Mouse (Mus musculus) G1E-ER4 (cell line): ENCODE results near the gene Rfk. TPM values are rescaled to one million over a fixed set of nuclear protein-coding genes. Genes with fewer than 3 reads are reported as not detected.

Experiments
- GATA1 ChIP-seq: IDR thresholded peaks from one replicate; pipeline ENCODE4 v1.8.0; 2012; ENCODE audit warnings: low read length, inconsistent platforms
- polyA plus RNA-seq: library from polyadenylated mRNA; stranded (reverse); fragments of >175 nt; gene quantifications from 2 replicates; pipeline ENCODE4 v1.2.3, GENCODE M21; 2012

Gene Rfk
- polyA plus RNA-seq, 1 experiment = 36.0 TPM

DNA sequence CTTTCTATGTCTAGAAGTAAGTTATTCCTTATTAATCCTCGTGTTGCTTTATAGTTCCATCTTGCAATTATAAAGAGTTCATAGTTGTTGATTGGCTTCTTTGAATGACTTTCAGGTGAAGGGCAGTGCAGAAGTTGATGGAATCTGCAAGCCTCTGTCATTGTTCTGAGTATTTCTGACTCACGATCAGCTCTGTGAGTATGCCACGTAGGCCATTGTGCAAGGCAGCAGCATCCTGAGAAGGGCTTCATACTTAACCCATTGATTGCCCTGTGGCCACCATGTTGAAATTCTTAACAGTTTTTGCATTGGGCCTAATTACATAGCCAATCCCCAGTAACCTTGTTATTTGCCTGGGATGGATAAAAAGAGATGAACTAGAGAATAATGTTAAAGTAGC, 15.5 kb downstream of the Rfk start:
- TF ChIP-seq GATA1 = no peak

DNA sequence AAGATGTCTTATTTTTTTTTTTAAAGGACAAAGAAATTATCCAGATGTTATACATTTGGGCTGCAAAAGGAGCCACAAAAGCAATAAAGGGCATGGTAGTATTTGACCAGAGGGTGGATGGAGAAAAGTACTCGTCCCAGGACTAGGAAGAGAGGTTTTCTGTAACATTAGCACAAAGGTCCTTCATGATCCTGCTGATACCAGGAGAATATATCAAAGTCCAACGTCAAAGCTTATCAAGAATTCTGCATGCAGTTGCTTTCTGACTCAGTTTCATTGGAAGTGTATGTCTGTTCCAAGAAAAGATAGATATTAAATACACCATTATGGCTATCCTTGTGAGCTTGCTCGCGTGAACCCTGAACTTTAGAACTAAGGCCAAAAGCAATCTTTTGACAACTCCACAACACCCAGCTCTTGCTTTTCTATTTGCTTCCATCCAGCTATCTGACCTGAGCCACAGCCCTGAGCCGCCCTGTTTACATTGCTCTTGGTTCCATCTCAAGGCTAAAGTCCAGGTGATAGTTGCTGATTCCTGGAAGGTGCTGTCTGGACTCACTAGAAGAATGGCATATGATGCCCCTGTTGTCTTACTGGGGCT, 16.7 kb downstream of the Rfk start:
- TF ChIP-seq GATA1 = no peak

DNA sequence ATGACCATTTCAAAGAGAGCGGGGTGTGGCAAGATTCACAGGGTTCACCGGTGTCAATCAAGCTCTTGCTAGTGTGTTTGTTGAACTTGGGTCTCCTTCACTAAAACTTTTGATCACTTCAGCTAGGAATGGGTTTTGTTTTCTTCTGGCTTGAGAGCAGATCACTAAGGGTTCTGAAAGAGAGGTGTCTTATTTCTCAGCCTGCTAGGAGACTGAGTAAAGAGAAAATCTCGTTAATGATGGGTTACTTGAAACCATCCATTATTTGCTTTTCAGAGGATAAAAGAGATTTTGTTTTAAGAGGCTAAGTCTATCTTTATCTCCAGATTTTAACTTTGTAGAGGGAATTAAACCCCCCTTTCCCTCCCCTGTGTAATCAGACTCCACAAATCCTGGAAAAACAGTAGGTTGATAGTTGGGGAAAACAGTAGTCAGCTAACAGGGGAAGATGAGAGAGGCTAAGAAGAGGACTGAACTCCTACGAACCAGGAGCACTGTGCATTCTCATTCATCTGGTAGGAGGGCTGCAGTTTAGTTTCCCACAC, 19.1 kb downstream of the Rfk start:
- TF ChIP-seq GATA1 = no peak

DNA sequence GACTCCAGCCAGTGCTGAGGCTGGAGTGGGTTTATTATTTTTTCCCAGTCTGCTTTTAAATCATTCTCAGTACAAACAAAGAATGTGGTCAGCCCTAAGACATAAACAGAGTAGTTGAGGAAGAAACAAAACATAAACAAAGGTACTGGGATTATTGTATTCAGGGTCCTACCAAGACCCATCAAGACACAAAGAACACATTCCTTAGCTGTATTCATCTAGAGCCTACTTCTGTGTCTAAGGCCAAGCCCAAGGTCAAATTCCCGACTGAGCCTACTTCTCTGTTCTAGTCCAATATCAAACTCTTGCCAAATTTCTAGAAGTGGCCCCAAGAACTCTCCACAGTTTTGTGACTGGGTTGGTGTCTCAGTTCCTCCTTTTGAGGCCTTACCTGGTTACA, 24.0 kb downstream of the Rfk start:
- no peak for TF ChIP-seq GATA1

DNA sequence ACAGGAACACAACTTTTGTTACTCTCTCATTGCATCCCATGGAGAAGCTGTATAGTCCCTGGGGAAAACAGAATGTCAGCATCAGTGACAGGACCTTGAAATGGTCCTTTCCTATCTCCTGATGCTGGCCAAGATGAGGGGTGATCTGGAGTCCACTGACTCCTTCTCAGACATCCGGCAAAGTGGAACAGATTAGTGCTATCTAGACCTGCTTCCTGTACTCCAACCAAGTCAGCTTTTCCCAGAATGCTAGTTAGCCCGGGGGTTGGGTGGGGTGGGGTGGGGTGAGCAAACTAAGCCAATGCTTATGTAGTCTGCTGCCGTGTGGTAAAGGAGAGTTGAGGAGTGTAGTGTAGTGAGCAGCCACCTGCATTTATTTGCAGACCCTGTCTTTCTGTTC, 29.5 kb downstream of the Rfk start:
- TF ChIP-seq GATA1 = no peak

DNA sequence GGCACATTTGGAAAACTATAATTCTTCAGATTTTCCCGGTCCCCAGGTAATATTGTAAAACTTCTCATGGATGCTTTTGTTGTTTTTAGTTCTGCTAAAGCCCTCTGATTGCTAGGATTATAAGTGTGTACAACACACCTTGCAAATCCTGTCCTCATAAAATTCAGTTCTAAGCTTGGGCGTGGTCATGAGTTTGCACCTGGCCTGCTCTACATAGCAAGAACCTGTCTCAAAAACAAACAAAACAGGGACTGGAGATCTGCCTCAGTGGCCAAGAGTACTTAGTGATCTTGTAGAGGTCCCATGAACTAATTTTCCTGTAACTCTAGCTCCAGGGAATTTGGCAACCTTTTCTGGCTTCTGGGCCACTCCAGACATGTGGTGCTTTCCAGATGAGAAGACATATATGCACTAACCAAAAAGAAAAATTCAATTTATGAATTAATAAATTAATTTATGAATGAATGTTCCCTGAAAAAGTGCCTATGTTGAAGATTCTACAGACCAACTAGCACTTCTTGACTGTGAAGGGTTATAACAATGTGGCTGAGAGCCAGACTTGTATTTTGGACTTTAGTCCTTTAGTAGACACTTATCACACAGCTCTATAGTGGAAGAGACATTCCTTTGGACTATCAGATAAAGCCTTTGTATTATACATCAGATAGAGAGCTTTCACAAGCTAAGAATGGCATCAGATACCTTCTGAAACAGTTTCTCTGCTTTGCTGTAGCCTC, 34.1 kb downstream of the Rfk start:
- TF ChIP-seq GATA1 = no peak

DNA sequence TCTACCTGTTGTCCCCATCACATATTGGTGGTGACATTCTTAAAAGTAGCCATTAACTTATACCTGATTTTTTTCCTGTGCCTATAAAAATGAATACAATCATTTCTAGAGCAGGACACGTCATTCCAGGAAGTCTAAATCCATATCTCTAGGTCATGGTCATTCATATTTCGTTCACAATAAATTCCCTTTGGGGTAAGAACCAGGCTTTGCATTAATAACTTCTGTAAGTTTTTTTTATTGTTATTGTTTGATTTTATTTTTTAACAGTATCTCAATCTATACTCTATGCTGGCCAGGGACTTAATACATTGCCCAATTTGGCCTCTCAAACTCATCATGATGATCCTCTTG, 34.7 kb downstream of the Rfk start:
- no peak for TF ChIP-seq GATA1

DNA sequence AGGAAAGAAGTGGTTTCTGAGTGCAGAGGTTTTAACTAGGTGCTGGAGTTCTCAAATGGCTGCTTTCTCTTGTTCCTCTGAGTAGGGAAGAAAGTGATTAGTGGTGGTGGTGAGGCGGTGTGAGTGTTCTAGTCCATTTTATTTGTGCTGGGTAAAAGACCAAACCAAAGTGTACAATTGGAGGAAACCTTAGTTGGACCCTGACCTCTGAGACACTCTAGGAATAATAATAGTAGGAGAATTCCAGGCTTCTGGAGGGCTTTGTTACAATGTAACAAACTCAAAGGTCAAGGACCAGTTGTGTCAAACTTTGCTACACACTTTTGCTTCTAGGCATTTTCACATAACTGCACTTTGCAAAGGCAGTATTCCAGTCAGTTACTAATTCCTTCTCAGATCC, 42.8 kb downstream of the Rfk start:
- no peak for TF ChIP-seq GATA1

DNA sequence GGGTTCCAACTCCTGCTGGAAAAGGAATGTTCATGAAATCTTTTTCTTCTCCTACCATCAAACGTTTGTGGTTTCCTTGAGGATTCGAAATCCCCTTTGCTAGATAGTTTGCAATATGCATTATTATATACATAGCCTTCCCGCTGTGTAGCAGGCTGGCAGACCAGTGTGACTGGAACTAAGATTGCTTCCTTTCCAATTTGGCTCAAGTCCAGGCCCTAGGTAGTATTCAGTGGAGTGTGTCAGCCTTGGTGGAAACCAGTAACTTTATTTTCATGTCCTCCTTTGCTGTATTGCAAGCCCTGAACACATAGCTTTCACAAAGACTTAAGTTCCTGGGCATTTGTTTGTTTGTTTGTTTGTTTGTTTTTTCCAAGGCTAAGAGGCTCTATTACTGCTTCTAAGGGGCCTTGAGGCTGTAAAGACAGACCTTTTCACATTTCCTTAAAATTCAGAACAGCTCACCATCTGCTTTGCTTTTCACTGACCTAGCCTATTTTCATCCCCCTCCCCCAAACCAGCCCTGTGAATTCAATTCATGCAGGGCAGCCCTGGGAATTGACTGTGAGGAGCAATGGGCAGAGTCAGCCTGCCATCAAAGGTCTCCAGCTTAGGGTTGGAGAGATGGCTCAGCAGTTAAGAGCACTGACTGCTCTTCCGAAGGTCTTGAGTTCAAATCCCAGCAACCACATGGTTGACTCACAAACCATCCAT, 45.8 kb downstream of the Rfk start:
- TF ChIP-seq GATA1 = no peak

DNA sequence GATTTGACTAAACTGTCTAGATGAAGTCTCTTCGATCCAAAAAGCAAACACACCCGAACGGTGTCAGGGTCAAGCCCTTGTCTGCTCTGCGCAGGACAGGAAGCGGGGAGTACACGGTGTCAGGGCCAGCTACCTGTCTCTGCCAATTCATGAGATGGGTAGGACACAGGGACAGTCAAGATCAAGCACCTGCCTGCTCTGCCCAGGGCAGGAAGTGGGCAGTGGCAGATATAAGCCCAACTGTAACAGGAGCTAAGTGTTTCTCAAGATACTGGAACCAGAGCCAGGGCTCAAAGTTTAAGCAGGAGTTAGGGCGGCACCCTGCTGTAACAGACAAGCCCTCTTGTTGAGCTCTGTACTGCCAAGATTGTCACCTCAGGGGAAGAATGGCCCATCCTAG, 49.7 kb downstream of the Rfk start:
- no peak for TF ChIP-seq GATA1

Other genes with a start within 250 kb of the Rfk start
- 0.63 and 0.96 TPM in 2 replicates for gene Gcnt1, start 21.2 kb upstream of the Rfk start, polyA plus RNA-seq